Mouse (Mus musculus): ENCODE measurements around the gene Clec4g. TPM values are rescaled to one million over a fixed set of nuclear protein-coding genes. Genes with fewer than 3 reads are reported as not detected.
"Not testable (repeated sequence)": the region's sequence is repeated elsewhere in the genome, so short reads cannot be mapped to it uniquely, and the experiment has no call there.

Gene Clec4g
- polyA plus RNA-seq (2016; fragmentation: Nextera tagmentation; extraction: Ambion mirVana) = not detected in 2 replicates

- Histone ChIP-seq H3K9me3 (no peaks in the 10 kb centered on the region), H3K4me2 (no peak within 1 kb of the TSS), H3K4me1 (no peaks in the 10 kb centered on the region), H3K27ac (no peak within 1 kb of the TSS), H3K9ac (no peak within 1 kb of the TSS), H3K4me3 (replicated peaks) (no peak within 1 kb of the TSS), H3K27me3 (no peaks in the 10 kb centered on the region), H3K36me3 (replicated peaks) (no peaks in the 10 kb centered on the region)
- 78% methylated on average over 5 of the region's 5 CpGs for WGBS
- ATAC-seq (ENCODE audit: low FRiP score) = no peak
These were observed at the start of gene Clec4g for GRCm38 (mm10) chr8:3720551-3720950. Clec4g (minus strand) TSS chr8:3720651.

- not testable (repeated sequence) for H3K4me3 ChIP-seq (replicated peaks); H3K4me2 ChIP-seq; H3K27me3 ChIP-seq; H3K9ac ChIP-seq; H3K36me3 ChIP-seq (replicated peaks); H3K27ac ChIP-seq; ATAC-seq (ENCODE audit: low FRiP score); H3K4me1 ChIP-seq
- peaks cover 29% of the 10 kb centered on the region for H3K9me3 ChIP-seq
- 87% methylated on average over 5 of the region's 5 CpGs for WGBS
These were observed 48.2 kb upstream of the Clec4g start for GRCm38 (mm10) chr8:3768641-3769040.

- Histone ChIP-seq H3K4me2 (no peak overlapping the region), H3K4me1 (no peaks in the 10 kb centered on the region), H3K27ac (no peak overlapping the region), H3K9me3 (peaks cover 19% of the 10 kb centered on the region), H3K27me3 (no peaks in the 10 kb centered on the region), H3K4me3 (replicated peaks) (no peak overlapping the region), H3K36me3 (replicated peaks) (no peaks in the 10 kb centered on the region), H3K9ac (no peak overlapping the region)
- WGBS = 71% methylated on average over 18 of the region's 18 CpGs
- peak; percentile 99 for ATAC-seq (ENCODE audit: low FRiP score)
These were observed 33.9 kb upstream of the Clec4g start for GRCm38 (mm10) chr8:3754261-3754850.

- H3K9me3 ChIP-seq = peaks cover 14% of the 10 kb centered on the region; the same call in 1 of the 2 replicates
- no peak within 1 kb of the TSS for H3K9ac ChIP-seq
- H3K27ac ChIP-seq = no peak within 1 kb of the TSS
- no peaks in the 10 kb centered on the region for H3K4me1 ChIP-seq
- no peaks in the 10 kb centered on the region for H3K36me3 ChIP-seq (replicated peaks)
- H3K4me3 ChIP-seq (replicated peaks) = no peak within 1 kb of the TSS
- ATAC-seq (ENCODE audit: low FRiP score) = no peak
- 92% methylated on average over 4 of the region's 4 CpGs for WGBS
- no peaks in the 10 kb centered on the region for H3K27me3 ChIP-seq
- H3K4me2 ChIP-seq = no peak within 1 kb of the TSS
These were observed 28.3 kb upstream of the Clec4g start, which contains the start of gene Cd209a for GRCm38 (mm10) chr8:3748761-3749160. Cd209a (minus strand) TSS chr8:3748984.

GRCm38 (mm10) chr8:3736947-3737346 is 16.5 kb upstream of the Clec4g start:
- WGBS = 91% methylated on average over 2 of the region's 2 CpGs

GRCm38 (mm10) chr8:3735599-3735998 is 15.1 kb upstream of the Clec4g start:
- WGBS = 84% methylated on average over 2 of the region's 2 CpGs
- Histone ChIP-seq H3K4me3 (replicated peaks) (no peak overlapping the region), H3K27me3 (no peaks in the 10 kb centered on the region), H3K36me3 (replicated peaks) (no peaks in the 10 kb centered on the region), H3K9ac (no peak overlapping the region), H3K27ac (no peak overlapping the region), H3K9me3 (no peaks in the 10 kb centered on the region), H3K4me2 (no peak overlapping the region), H3K4me1 (no peaks in the 10 kb centered on the region)
- ATAC-seq (ENCODE audit: low FRiP score) = no peak

More at GRCm38 (mm10) chr8:3736947-3737346, 16.5 kb upstream of the Clec4g start:
- ATAC-seq (ENCODE audit: low FRiP score) = no peak
- Histone ChIP-seq H3K27ac (no peak overlapping the region), H3K4me3 (replicated peaks) (no peak overlapping the region), H3K4me1 (no peaks in the 10 kb centered on the region), H3K27me3 (no peaks in the 10 kb centered on the region), H3K9ac (no peak overlapping the region), H3K36me3 (replicated peaks) (no peaks in the 10 kb centered on the region), H3K9me3 (no peaks in the 10 kb centered on the region), H3K4me2 (no peak overlapping the region)

GRCm38 (mm10) chr8:3734084-3734483 is 13.6 kb upstream of the Clec4g start:
- no peak overlapping the region for H3K4me3 ChIP-seq (replicated peaks)
- H3K4me2 ChIP-seq = no peak overlapping the region
- H3K27me3 ChIP-seq = no peaks in the 10 kb centered on the region
- no peak for ATAC-seq (ENCODE audit: low FRiP score)
- no peak overlapping the region for H3K9ac ChIP-seq
- no peaks in the 10 kb centered on the region for H3K4me1 ChIP-seq
- H3K27ac ChIP-seq = no peak overlapping the region
- 56% methylated on average over 1 of the region's 1 CpGs for WGBS
- H3K36me3 ChIP-seq (replicated peaks) = no peaks in the 10 kb centered on the region
- H3K9me3 ChIP-seq = no peaks in the 10 kb centered on the region

GRCm38 (mm10) chr8:3721041-3721440 is 590 bp upstream of the Clec4g start:
- H3K4me3 ChIP-seq (replicated peaks) = no peak overlapping the region
- no peak for ATAC-seq (ENCODE audit: low FRiP score)
- no peaks in the 10 kb centered on the region for H3K9me3 ChIP-seq
- no peaks in the 10 kb centered on the region for H3K4me1 ChIP-seq
- 36% methylated on average over 1 of the region's 1 CpGs for WGBS
- H3K27ac ChIP-seq = no peak overlapping the region
- H3K27me3 ChIP-seq = no peaks in the 10 kb centered on the region
- H3K36me3 ChIP-seq (replicated peaks) = no peaks in the 10 kb centered on the region
- H3K4me2 ChIP-seq = no peak overlapping the region
- H3K9ac ChIP-seq = no peak overlapping the region

GRCm38 (mm10) chr8:3718559-3718958 is 1.9 kb downstream of the Clec4g start:
- WGBS = 17% methylated on average over 14 of the region's 14 CpGs
- Histone ChIP-seq H3K4me3 (replicated peaks) (no peak overlapping the region), H3K9ac (no peak overlapping the region), H3K27me3 (no peaks in the 10 kb centered on the region), H3K4me1 (no peaks in the 10 kb centered on the region), H3K4me2 (no peak overlapping the region), H3K27ac (no peak overlapping the region), H3K9me3 (no peaks in the 10 kb centered on the region), H3K36me3 (replicated peaks) (no peaks in the 10 kb centered on the region)
- ATAC-seq (ENCODE audit: low FRiP score) = peak; percentile 33; the same call in 1 of the 2 replicates

GRCm38 (mm10) chr8:3717321-3717954 is 3.0 kb downstream of the Clec4g start:
- no peak overlapping the region for H3K27ac ChIP-seq
- H3K4me2 ChIP-seq = no peak overlapping the region
- no peaks in the 10 kb centered on the region for H3K36me3 ChIP-seq (replicated peaks)
- WGBS = 88% methylated on average over 12 of the region's 12 CpGs
- H3K27me3 ChIP-seq = no peaks in the 10 kb centered on the region
- no peaks in the 10 kb centered on the region for H3K4me1 ChIP-seq
- H3K4me3 ChIP-seq (replicated peaks) = no peak overlapping the region
- no peak for ATAC-seq (ENCODE audit: low FRiP score)
- no peaks in the 10 kb centered on the region for H3K9me3 ChIP-seq
- no peak overlapping the region for H3K9ac ChIP-seq

- H3K9me3 ChIP-seq = no peaks in the 10 kb centered on the region
- H3K27me3 ChIP-seq = no peaks in the 10 kb centered on the region
- no peak overlapping the region for H3K4me2 ChIP-seq
- H3K36me3 ChIP-seq (replicated peaks) = no peaks in the 10 kb centered on the region
- 56% methylated on average over 2 of the region's 2 CpGs for WGBS
- no peaks in the 10 kb centered on the region for H3K4me1 ChIP-seq
- no peak for ATAC-seq (ENCODE audit: low FRiP score)
- H3K27ac ChIP-seq = no peak overlapping the region
- no peak overlapping the region for H3K9ac ChIP-seq
- H3K4me3 ChIP-seq (replicated peaks) = no peak overlapping the region
These were observed 8.8 kb downstream of the Clec4g start for GRCm38 (mm10) chr8:3711646-3712045.

GRCm38 (mm10) chr8:3710312-3710711 is 10.1 kb downstream of the Clec4g start:
- ATAC-seq (ENCODE audit: low FRiP score) = no peak
- Histone ChIP-seq H3K36me3 (replicated peaks) (no peaks in the 10 kb centered on the region), H3K27me3 (no peaks in the 10 kb centered on the region), H3K4me1 (no peaks in the 10 kb centered on the region), H3K9ac (no peak overlapping the region), H3K27ac (no peak overlapping the region), H3K9me3 (no peaks in the 10 kb centered on the region), H3K4me3 (replicated peaks) (no peak overlapping the region), H3K4me2 (no peak overlapping the region)
- 82% methylated on average over 3 of the region's 3 CpGs for WGBS

- Histone ChIP-seq H3K27me3 (no peaks in the 10 kb centered on the region), H3K36me3 (replicated peaks) (no peaks in the 10 kb centered on the region), H3K4me2 (no peak overlapping the region), H3K27ac (no peak overlapping the region), H3K9me3 (no peaks in the 10 kb centered on the region), H3K4me1 (no peaks in the 10 kb centered on the region), H3K4me3 (replicated peaks) (no peak overlapping the region), H3K9ac (no peak overlapping the region)
- 76% methylated on average over 7 of the region's 7 CpGs for WGBS
- no peak for ATAC-seq (ENCODE audit: low FRiP score)
These were observed 12.8 kb downstream of the Clec4g start for GRCm38 (mm10) chr8:3707611-3708010.
